Mouse (Mus musculus): Measurements from ENCODE around the gene Msrb3.

Msrb3 gene

GRCm38 (mm10) chr10:120898785-120899762, at the start of gene Msrb3:
Msrb3 (minus strand) TSS chr10:120899101.
- TF ChIP-seq GATA4 (IDR thresholded peaks at IDR 0.05; ENCODE audit: insufficient replicate concordance, low read length) = no peak

- no peak for TF ChIP-seq GATA4 (IDR thresholded peaks at IDR 0.05; ENCODE audit: insufficient replicate concordance, low read length)
These were observed 49.6 kb upstream of the Msrb3 start for GRCm38 (mm10) chr10:120948461-120948860.

- no peak for TF ChIP-seq GATA4 (IDR thresholded peaks at IDR 0.05; ENCODE audit: insufficient replicate concordance, low read length)
These were observed 48.9 kb upstream of the Msrb3 start for GRCm38 (mm10) chr10:120947842-120948241.

- no peak for TF ChIP-seq GATA4 (IDR thresholded peaks at IDR 0.05; ENCODE audit: insufficient replicate concordance, low read length)
These were observed 47.9 kb upstream of the Msrb3 start for GRCm38 (mm10) chr10:120946847-120947246.

- TF ChIP-seq GATA4 (IDR thresholded peaks at IDR 0.05; ENCODE audit: insufficient replicate concordance, low read length) = no peak
These were observed 40.0 kb upstream of the Msrb3 start for GRCm38 (mm10) chr10:120938904-120939208.

- TF ChIP-seq GATA4 (IDR thresholded peaks at IDR 0.05; ENCODE audit: insufficient replicate concordance, low read length) = no peak
These were observed 39.4 kb upstream of the Msrb3 start for GRCm38 (mm10) chr10:120938077-120938903.

GRCm38 (mm10) chr10:120929536-120929935, 30.6 kb upstream of the Msrb3 start:
- no peak for TF ChIP-seq GATA4 (IDR thresholded peaks at IDR 0.05; ENCODE audit: insufficient replicate concordance, low read length)

GRCm38 (mm10) chr10:120928183-120928582, 29.3 kb upstream of the Msrb3 start:
- TF ChIP-seq GATA4 (IDR thresholded peaks at IDR 0.05; ENCODE audit: insufficient replicate concordance, low read length) = no peak

- no peak for TF ChIP-seq GATA4 (IDR thresholded peaks at IDR 0.05; ENCODE audit: insufficient replicate concordance, low read length)
These were observed 27.3 kb upstream of the Msrb3 start for GRCm38 (mm10) chr10:120926156-120926555.

GRCm38 (mm10) chr10:120921501-120921900, 22.6 kb upstream of the Msrb3 start:
- TF ChIP-seq GATA4 (IDR thresholded peaks at IDR 0.05; ENCODE audit: insufficient replicate concordance, low read length) = no peak

GRCm38 (mm10) chr10:120920604-120921003, 21.7 kb upstream of the Msrb3 start:
- TF ChIP-seq GATA4 (IDR thresholded peaks at IDR 0.05; ENCODE audit: insufficient replicate concordance, low read length) = no peak

GRCm38 (mm10) chr10:120916250-120916649, 17.3 kb upstream of the Msrb3 start:
- no peak for TF ChIP-seq GATA4 (IDR thresholded peaks at IDR 0.05; ENCODE audit: insufficient replicate concordance, low read length)

- TF ChIP-seq GATA4 (IDR thresholded peaks at IDR 0.05; ENCODE audit: insufficient replicate concordance, low read length) = no peak
These were observed 16.2 kb upstream of the Msrb3 start for GRCm38 (mm10) chr10:120914948-120915631.

GRCm38 (mm10) chr10:120914286-120914685, 15.4 kb upstream of the Msrb3 start:
- no peak for TF ChIP-seq GATA4 (IDR thresholded peaks at IDR 0.05; ENCODE audit: insufficient replicate concordance, low read length)

- TF ChIP-seq GATA4 (IDR thresholded peaks at IDR 0.05; ENCODE audit: insufficient replicate concordance, low read length) = no peak
These were observed 14.9 kb upstream of the Msrb3 start for GRCm38 (mm10) chr10:120913796-120914195.
